Comparison of ENCODE assay signal across 8 mouse cellular contexts in genomic region chr11:60070599-60070998, GRCm38 (mm10). TPM values are rescaled to one million over a fixed set of nuclear protein-coding genes. Genes with fewer than 3 reads are reported as not detected.
DNase-seq lines count a peak whose midpoint lies in the region; ATAC-seq and TF ChIP-seq lines count a peak whose summit lies in the region.

No protein-coding gene starts in this region.

- H3K27me3 ChIP-seq in heart, embryonic 10.5 days (ENCODE audit: insufficient read depth, poor library complexity, severe bottlenecking) = no peaks in the 10 kb centered on the region; the same call in 1 of the 2 replicates
- H3K27me3 ChIP-seq in testis, adult 2 months (ENCODE audit: control insufficient read depth, insufficient read depth, low read length) = no peaks in the 10 kb centered on the region
- no peaks in the 10 kb centered on the region for H3K27me3 ChIP-seq in cerebellum, adult 2 months (ENCODE audit: control insufficient read depth, insufficient read depth, low read length)

- WGBS in heart, embryonic 10.5 days = 45% methylated on average over 8 of the region's 8 CpGs
- 21% methylated on average over 8 of the region's 8 CpGs for WGBS in cerebellum, adult 2 months

- no peak overlapping the region for H3K27ac ChIP-seq in heart, embryonic 10.5 days
- H3K27ac ChIP-seq in testis, adult 2 months (ENCODE audit: control insufficient read depth, insufficient read depth, low read depth, low read length) = no peak overlapping the region
- no peak overlapping the region for H3K27ac ChIP-seq in cerebellum, adult 2 months (ENCODE audit: insufficient read depth, low read length)

- TF ChIP-seq CTCF in testis, adult 2 months (IDR thresholded peaks at IDR 0.05; ENCODE audit: control insufficient read depth, insufficient read depth, insufficient replicate concordance, low read depth, low read length) = peak; percentile 65; the same call in 1 of the 2 replicates
- peak; percentile 73 for TF ChIP-seq CTCF in cerebellum, adult 2 months (IDR thresholded peaks at IDR 0.05; ENCODE audit: borderline replicate concordance, insufficient read depth, low read depth, low read length)

- ATAC-seq in hematopoietic stem cell, adult 5-6 weeks (replicated peaks in 1 of 2; ENCODE audit: insufficient read depth in 1 of 2, low FRiP score in 2 of 2, low TSS enrichment in 1 of 2, low read depth in 1 of 2, poor library complexity in 2 of 2, severe bottlenecking in 2 of 2) = peak; percentile 79 to 82; a peak in 3 of 4 replicates

- no peak for TF ChIP-seq POLR2A in testis, adult 2 months (IDR thresholded peaks at IDR 0.05; ENCODE audit: control insufficient read depth, low read depth, low read length)
- TF ChIP-seq POLR2A in cerebellum, adult 2 months (IDR thresholded peaks at IDR 0.05; ENCODE audit: borderline replicate concordance, insufficient read depth, low read length) = no peak

- no peaks in the 10 kb centered on the region for H3K36me3 ChIP-seq in heart, embryonic 10.5 days
- no peaks in the 10 kb centered on the region for H3K36me3 ChIP-seq in testis, adult 2 months (ENCODE audit: control insufficient read depth, insufficient read depth, low read length)

- H3K4me3 ChIP-seq in heart, embryonic 10.5 days = no peak overlapping the region
- H3K4me3 ChIP-seq in testis, adult 2 months (ENCODE audit: control insufficient read depth, low read depth, low read length) = no peak overlapping the region
- no peak overlapping the region for H3K4me3 ChIP-seq in cerebellum, adult 2 months (replicated peaks; ENCODE audit: insufficient read depth, low read depth, low read length)

- peaks cover 10% of the 10 kb centered on the region; the same call in 1 of the 2 replicates for H3K4me1 ChIP-seq in heart, embryonic 10.5 days
- no peaks in the 10 kb centered on the region for H3K4me1 ChIP-seq in testis, adult 2 months (ENCODE audit: control insufficient read depth, insufficient read depth, low read length)
- H3K4me1 ChIP-seq in cerebellum, adult 2 months (ENCODE audit: control insufficient read depth, insufficient read depth, low read length) = peaks cover 9% of the 10 kb centered on the region

- DNase-seq in heart, adult 18-20 months = peak; percentile 24 to 62
- DNase-seq in heart, embryonic 10.5 days (ENCODE audit: low spot score) = no peak
- no peak for DNase-seq in testis, postnatal 14 days (ENCODE audit: low spot score)
- DNase-seq in cerebellum, adult 2 months = peak; percentile 47 to 53
- peak; percentile 58 to 69 for DNase-seq in lung, postnatal 4 days
- DNase-seq in testis, postnatal 10 days (ENCODE audit: low spot score) = peak; percentile 79

- no peaks in the 10 kb centered on the region for H3K9me3 ChIP-seq in heart, embryonic 10.5 days

RNA-seq across cellular contexts. Expression of gene Pemt, which starts 24.3 kb away (rescaled TPM):
- total RNA-seq in heart, adult 18-20 months (2021) = 1 to 10 TPM; 1.6 to 3.3 TPM
- polyA plus RNA-seq in heart, embryonic 10.5 days (2016; fragmentation: Nextera tagmentation; extraction: Ambion mirVana) = 11.6 and 18.2 TPM in 2 replicates
- 40.0 and 41.5 TPM in 2 replicates for polyA plus RNA-seq in testis, adult 2 months (2012; rRNA removed)
- polyA plus RNA-seq in cerebellum, adult 2 months (2012; rRNA removed) = 6.8 and 7.5 TPM in 2 replicates
- total RNA-seq in hematopoietic stem cell, adult 5-6 weeks (2017) = 2.7 and 16.3 TPM in 2 replicates

RNA-seq across cellular contexts. Expression of gene Rai1, which starts 34.2 kb away (rescaled TPM):
- 10 to 100 TPM; 18.0 to 23.0 TPM for total RNA-seq in heart, adult 18-20 months (2021)
- polyA plus RNA-seq in heart, embryonic 10.5 days (2016; fragmentation: Nextera tagmentation; extraction: Ambion mirVana) = 21.2 and 32.5 TPM in 2 replicates
- polyA plus RNA-seq in testis, adult 2 months (2012; rRNA removed) = 5.2 and 6.0 TPM in 2 replicates
- 39.3 and 42.5 TPM in 2 replicates for polyA plus RNA-seq in cerebellum, adult 2 months (2012; rRNA removed)
- total RNA-seq in hematopoietic stem cell, adult 5-6 weeks (2017) = 20.8 and 20.9 TPM in 2 replicates

Comparison
In these comparisons a context has a peak if more than half of its experiments do, and no peak if none do; other contexts are left out.
1. DNase-seq: peak in heart, adult 18-20 months (2 of 2), cerebellum, adult 2 months (2 of 2), lung, postnatal 4 days (2 of 2) and testis, postnatal 10 days (single experiment); none in heart, embryonic 10.5 days (single experiment) and testis, postnatal 14 days (single experiment).